Mouse (Mus musculus): ENCODE results near the gene Lsmem1.

GRCm38 (mm10) chr12:40197511-40197910 is 1.8 kb downstream of the Lsmem1 start:
- no peak for TF ChIP-seq GATA1 (IDR thresholded peaks at IDR 0.05; ENCODE audit: low read length)
- TF ChIP-seq TAL1 (IDR thresholded peaks at IDR 0.05; ENCODE audit: low read length) = no peak
